Mouse (Mus musculus) inflammation-experienced regulatory T-cells (primary cell): ENCODE data around the gene Gale. TPM values are rescaled to one million over a fixed set of nuclear protein-coding genes. Genes with fewer than 3 reads are reported as not detected.

Experiments used
- polyA plus RNA-seq, 2 experiments: library from polyadenylated mRNA; unstranded; fragments of 100-300 nt; shearing (Covaris generic); gene quantifications; one replicate each; pipeline ENCODE4 v1.2.1; 2017

The Gale gene
- polyA plus RNA-seq = 10 to 100 TPM; 20.6 to 40.7 TPM

DNA sequence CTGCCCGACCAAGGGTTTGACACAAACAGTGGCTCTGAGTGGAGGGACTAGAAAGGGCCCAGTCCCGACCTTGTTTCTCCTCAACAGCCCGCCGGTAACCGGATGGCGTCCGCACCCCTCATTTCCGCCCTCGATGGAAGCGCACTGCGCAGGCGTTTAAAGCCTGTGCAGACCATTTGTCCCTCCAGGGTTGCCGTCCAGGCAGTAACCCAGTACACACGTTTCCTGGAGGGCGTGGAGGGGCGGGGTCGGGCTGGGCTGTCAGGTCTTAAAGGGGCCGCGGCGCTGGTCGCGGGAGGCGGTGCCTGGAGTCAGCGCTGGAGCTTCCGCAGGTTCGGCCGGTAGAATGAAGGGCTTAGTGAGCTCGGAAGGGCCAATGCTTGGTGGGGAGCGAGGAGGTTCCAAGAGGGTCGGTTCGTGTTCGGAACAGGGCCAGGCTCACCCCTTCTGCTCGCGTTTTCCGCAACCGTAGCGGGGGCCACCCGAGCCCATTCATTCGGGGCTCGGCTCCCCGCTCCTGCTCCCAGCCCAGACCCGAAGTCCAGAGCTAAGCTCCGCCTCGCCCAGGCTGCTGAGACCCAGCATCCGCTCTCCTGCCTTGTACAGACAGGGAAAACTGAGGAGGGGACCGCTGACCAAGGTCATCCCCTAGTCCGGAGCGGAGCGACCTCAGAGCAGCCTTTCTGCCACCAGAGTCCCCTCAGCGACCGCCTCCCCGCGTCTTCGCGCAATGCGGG lies at the start of gene Gale:
Gale (plus strand) TSS at position 271 of the 737 bp plus-strand sequence.

GRCm38 (mm10) chr4:135920304-135921241 lies 43.0 kb upstream of the Gale start, which contains the start of gene Fuca1:
Gene Fuca1 (plus strand): TSS chr4:135920735.

GRCm38 (mm10) chr4:135946278-135946658 lies 17.3 kb upstream of the Gale start, which contains the start of gene Hmgcl:
Gene Hmgcl (plus strand): TSS chr4:135946448.

GRCm38 (mm10) chr4:135972556-135972906 lies 9.0 kb downstream of the Gale start, which contains the start of gene Lypla2:
Gene Lypla2 (minus strand): TSS chr4:135972626.

GRCm38 (mm10) chr4:135986943-135987710 lies 23.6 kb downstream of the Gale start, which contains the start of gene Pithd1:
Gene Pithd1 (minus strand): TSS chr4:135987264.

Other genes starting within 250 kb of the Gale start
- under 1 TPM in 1 of 2 experiments, not detected in 1; 0.22 TPM for gene Il22ra1, start 235.6 kb upstream of the Gale start, polyA plus RNA-seq
- 1 to 10 TPM in 1 of 2 experiments, not detected in 1; 1.1 TPM for gene Myom3, start 204.0 kb upstream of the Gale start, polyA plus RNA-seq
- 100 to 1,000 TPM; 116 to 134 TPM for gene Srsf10, start 108.0 kb upstream of the Gale start, polyA plus RNA-seq
- 100 to 1,000 TPM; 194 to 197 TPM for gene Pnrc2, start 89.9 kb upstream of the Gale start, polyA plus RNA-seq
- 10 to 100 TPM; 13.2 to 14.8 TPM for gene Cnr2, start 68.3 kb upstream of the Gale start, polyA plus RNA-seq
- gene Fuca1, start 43.0 kb upstream of the Gale start, polyA plus RNA-seq = 100 to 1,000 TPM in 1 of 2 experiments, 10 to 100 TPM in 1; 74.6 to 101 TPM
- 10 to 100 TPM; 69.9 to 82.9 TPM for gene Hmgcl, start 17.3 kb upstream of the Gale start, polyA plus RNA-seq
- 100 to 1,000 TPM; 306 to 344 TPM for gene Lypla2, start 8.9 kb downstream of the Gale start, polyA plus RNA-seq
- gene Pithd1, start 23.5 kb downstream of the Gale start, polyA plus RNA-seq = 10 to 100 TPM; 68.2 to 78.0 TPM
- gene Eloa, start 58.0 kb downstream of the Gale start, polyA plus RNA-seq = 10 to 100 TPM; 61.6 to 61.8 TPM
- gene Rpl11, start 89.7 kb downstream of the Gale start, polyA plus RNA-seq = 100 to 1,000 TPM; 254 to 257 TPM
- gene Id3, start 179.8 kb downstream of the Gale start, polyA plus RNA-seq = 100 to 1,000 TPM; 145 to 201 TPM
- 10 to 100 TPM; 13.7 to 15.3 TPM for gene E2f2, start 208.7 kb downstream of the Gale start, polyA plus RNA-seq
- gene Asap3, start 242.6 kb downstream of the Gale start, polyA plus RNA-seq = 1 to 10 TPM in 1 of 2 experiments, under 1 TPM in 1; 0.41 to 1.1 TPM